Mouse (Mus musculus) brain, embryonic 14.5 days (tissue): ENCODE measurements around the gene Lrrc8e. TPM values are rescaled to one million over a fixed set of nuclear protein-coding genes. Genes with fewer than 3 reads are reported as not detected.

ENCODE experiments used
- DNase-seq: peaks from one replicate; pipeline ENCODE4 v3.0.0-alpha.2; 2011; ENCODE audit warnings: low read depth
- CTCF ChIP-seq: fragments of 200-500 bp; IDR thresholded peaks from 2 replicates; pipeline ENCODE4 v1.5.1; 2012; ENCODE audit warnings: inconsistent platforms, mild to moderate bottlenecking, moderate library complexity, borderline replicate concordance; ENCODE audit not compliant: insufficient read depth, insufficient read length; ENCODE audit errors: extremely low read depth
- POLR2A ChIP-seq: fragments of 200-500 bp; IDR thresholded peaks from 2 replicates; pipeline ENCODE4 v1.6.1; 2012; ENCODE audit warnings: mild to moderate bottlenecking, inconsistent platforms, borderline replicate concordance; ENCODE audit not compliant: poor library complexity, insufficient read depth, insufficient read length, severe bottlenecking; ENCODE audit errors: extremely low read depth
- polyA plus RNA-seq: library from polyadenylated mRNA; depleted of rRNA; stranded (reverse); fragments of >200 nt; gene quantifications from 2 replicates; pipeline ENCODE4 v1.2.3, GENCODE M21; 2012; rRNA removed

The Lrrc8e gene
- polyA plus RNA-seq = not detected in 2 replicates

DNA sequence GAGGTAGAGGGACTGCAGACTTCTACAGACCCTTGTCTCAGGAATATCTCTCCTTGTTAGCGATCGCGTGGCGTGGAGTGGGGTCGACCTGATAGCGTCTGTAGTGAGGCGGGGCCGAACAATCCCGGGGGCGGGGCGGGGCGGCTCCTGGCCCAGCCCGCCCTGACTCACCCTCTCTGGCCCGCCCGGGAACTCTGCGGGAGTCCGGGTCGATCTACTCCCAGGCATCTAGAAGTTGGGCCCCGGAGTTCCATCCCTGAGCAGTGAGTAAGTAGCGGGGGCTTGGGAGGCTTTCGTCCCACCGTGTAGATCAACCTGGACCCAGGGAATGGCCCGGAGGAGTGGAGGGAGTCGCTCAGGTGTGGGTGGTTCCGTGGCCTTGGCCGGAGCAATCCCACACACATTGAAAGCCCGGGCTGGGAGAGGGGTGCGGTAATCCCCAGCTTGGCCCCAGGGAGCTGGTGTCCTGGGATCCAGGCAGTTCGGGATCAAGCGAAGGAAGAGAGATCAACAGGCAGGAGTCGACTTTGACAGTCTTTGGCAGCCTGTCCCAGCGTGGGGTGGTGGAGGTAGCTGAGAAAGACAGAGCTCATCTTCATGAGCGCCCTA lies at the start of gene Lrrc8e:
Gene Lrrc8e (plus strand): TSS at position 89 of the 609 bp plus-strand sequence.
- TF ChIP-seq CTCF (no peak), POLR2A (no peak)
- DNase-seq = no peak

DNA sequence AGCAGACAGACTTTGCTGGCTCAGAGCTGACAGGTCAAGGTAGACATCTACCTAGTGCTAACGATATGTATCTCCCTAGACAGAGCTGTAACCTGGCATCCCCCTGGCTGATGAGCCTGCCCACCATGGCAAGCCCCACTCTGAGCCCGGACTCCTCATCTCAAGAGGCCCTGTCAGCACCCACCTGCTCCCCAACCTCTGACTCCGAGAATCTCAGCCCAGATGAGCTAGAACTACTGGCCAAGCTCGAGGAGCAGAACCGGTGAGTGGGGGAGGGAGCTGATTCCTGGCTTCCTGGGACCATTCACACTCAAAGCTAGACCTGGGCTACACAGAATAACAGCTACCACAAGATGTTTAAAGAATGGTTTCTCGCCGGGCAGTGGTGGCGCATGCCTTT lies 43.2 kb upstream of the Lrrc8e start:
- TF ChIP-seq CTCF = no peak
- TF ChIP-seq POLR2A = no peak

DNA sequence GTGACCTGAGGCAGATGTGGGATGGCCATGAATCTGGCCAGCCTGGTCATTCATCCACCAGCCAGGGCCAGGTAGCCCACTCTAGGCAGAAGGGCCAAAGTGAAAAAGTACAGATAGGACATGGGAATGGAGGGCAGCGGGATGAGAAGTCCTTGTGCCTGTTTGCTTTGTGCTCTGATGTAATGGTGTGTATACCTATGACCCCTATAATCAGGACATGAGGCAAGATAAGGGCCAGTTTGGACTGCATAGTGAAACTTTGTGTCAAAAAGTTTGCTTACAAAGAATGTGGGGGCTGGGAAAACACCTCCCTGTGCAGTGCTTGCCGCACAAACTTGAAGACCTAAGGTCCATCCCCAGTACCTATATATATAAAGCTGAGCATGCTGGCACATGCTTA lies 40.5 kb upstream of the Lrrc8e start:
- no peak for DNase-seq
- TF ChIP-seq POLR2A (no peak), CTCF (no peak)

More for the DNA sequence above, 43.2 kb upstream of the Lrrc8e start:
- DNase-seq = no peak

DNA sequence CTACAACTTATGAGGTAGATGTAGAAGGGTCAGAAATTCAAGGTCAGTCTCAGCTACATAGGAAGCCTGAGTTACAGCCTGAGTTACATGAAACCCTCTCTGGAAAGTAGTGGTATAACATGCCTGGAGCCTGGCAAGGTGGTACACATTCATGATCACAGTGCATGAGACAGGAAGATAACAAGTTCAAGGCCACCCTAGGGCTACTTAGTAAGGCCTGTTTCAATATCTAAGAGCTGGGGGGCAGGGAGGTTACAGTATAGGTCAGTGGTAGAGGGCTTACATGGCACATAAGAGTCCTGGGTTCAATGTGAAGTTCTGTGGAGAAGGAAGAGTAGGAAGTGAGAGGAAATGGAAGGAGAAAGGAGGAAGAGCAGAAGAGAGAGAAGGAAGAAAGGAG lies 38.0 kb upstream of the Lrrc8e start:
- TF ChIP-seq CTCF (no peak), POLR2A (no peak)
- DNase-seq = no peak

DNA sequence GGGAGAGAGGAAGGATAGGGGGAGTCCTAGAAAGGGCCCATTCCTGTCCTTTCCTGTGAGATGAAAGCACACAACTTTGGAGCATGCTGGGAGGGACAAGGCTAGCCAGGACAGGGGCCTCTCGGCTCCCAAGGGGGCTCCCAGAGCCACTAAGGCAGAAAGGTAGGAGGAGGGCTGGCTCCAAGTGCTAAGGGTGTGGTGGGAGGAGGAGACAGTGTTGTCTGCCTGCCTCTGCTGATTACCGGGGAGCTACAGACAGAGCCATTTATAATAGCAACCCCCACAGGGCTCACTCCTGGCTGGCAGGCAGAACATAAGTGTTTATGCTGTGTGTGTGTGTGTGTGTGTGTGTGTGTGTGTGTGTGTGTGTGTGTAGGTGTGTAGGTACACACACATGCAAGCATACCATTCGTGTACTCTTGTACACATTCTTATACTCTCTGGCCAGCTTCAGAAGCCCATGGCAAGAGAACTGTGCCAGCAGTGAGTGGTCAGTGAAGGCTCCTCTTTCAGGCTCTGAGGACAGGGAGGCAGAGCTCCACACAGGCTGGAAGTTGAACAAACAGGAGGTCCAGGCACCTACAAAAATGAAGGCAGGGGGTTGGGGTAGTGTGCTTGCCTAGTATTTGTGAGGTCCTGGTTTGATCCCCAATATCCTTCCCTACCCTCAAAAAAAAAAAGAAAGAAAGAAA lies 37.5 kb upstream of the Lrrc8e start:
- TF ChIP-seq POLR2A (no peak), CTCF (no peak)
- DNase-seq = no peak

DNA sequence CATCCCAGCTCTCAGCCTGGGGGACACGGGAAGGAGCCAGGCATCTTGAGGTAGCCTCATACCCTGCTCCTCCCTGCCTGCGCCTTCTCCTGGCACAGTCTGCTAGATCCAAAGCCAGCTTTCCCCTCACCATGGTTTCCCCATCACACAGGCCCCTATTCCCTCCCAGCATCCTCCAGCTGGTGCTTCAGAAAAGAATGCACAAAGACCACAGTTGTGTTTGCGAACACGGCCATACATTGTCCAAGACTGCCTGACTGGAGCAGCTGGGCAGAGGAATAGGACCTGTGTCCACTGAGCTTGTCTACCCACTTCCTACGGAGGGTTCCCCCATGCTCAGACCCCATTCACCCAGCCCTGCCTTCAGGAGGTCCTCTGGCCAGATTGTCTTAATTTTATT lies 34.3 kb upstream of the Lrrc8e start:
- DNase-seq = peak; percentile 78
- no peak for TF ChIP-seq POLR2A
- no peak for TF ChIP-seq CTCF

DNA sequence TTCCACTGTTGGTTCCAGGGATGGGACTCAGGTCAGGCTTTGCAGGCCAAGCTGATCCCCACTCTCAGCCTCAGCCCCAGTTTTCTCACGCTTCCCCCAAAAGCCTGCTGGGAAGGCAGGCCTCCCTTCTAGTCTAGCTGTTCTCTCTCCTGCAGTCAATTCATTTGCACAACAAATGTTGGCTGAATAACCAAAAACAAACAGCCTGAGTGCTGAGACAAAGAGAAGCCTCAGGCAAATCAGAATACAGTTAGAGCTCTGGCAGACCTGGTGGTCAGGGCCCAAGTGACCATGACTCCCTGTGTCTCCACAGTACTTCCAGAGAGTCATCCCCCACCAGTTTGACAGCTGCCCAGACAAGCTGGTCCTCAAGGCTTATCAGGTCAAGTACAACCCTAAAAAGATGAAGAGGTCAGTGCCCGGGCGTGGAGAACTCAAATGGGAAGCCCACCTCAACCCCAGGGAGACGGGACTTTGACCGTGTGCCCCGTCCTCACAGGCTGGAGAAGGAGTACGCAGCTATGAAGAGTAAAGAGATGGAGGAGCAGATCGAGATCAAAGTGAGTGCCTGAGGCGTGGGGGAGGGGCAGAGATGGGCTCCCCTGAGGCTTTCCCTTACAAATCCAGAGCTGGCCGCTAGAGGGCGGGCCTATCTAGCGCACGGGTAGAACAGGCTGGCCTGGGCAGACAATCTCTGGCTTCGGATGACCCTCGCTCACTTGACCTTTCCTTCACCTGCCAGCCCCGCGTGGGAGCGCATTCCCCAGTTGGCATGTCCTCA lies 33.6 kb upstream of the Lrrc8e start:
- no peak for TF ChIP-seq POLR2A
- TF ChIP-seq CTCF = peak; percentile 93
- peak; percentile 90 for DNase-seq

DNA sequence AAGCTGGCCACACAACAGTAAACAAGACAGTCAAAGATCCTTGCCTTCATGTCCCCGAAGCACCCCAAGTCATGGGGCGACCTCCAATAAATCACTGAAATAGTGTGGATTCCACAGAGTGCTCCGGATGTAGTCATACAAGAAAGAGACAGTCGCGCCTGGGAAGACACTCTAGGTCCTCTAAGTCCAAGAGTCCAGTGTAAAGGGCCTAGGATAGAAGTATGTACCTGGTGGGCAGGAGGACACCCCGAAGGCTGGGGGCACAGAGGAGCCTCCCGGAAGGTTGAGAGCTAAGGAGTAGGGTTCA lies 33.1 kb upstream of the Lrrc8e start:
- DNase-seq = no peak
- no peak for TF ChIP-seq CTCF
- no peak for TF ChIP-seq POLR2A

DNA sequence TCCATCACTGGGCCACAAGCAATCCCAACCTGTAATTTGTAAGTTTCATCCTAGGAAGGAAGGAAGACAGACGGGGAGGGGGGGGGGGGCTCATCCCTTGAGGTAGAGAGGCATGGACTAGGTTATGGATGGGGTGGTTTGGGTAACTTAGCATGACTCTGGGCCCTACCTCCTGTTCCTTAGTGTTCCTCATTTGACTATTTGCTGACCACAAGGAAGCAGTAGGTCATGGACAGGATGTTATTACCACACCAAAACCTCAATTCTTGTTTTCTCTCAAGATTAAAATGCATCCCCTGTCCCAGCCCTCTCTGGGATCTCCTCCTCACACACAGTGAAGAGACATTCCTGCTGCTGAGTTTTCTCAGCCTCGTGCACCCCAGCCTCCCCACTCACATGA lies 25.3 kb upstream of the Lrrc8e start:
- no peak for DNase-seq
- TF ChIP-seq CTCF (no peak), POLR2A (no peak)

DNA sequence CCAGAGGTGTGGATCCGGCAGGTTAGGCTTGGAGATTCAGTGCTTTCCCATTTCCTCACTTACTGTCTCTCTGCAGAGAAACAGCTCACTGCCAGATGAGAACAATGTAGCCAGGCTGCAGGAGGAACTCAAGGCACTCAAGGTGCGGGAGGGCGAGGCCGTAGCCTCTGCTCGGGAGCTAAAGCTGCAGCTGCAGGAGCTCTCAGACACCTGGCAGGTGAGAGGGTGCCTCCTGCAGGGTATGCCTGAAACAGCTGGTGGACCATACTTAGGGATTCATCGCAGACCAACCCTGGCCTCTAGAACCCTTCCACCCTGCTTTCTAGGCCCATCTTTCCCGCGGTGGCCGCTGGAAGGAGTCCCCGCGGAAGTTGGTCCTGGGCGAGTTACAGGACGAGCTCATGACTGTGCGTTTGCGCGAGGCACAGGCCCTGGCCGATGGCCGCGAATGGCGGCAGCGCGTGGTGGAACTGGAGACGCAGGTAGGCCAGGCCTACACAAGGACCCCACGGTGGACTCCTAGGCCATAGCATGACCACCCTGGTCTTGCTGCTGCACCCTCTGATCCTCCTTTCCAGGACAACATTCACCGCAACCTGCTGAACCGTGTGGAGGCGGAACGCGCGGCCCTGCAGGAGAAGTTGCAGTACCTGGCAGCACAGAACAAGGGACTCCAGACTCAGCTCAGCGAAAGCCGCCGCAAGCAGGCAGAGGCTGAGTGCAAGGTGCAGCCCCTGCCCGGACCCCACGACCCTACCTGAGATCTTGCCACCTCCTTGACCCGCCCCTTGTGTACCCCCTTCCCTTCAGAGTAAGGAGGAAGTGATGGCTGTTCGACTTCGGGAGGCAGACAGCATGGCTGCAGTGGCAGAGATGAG lies 21.1 kb upstream of the Lrrc8e start:
- DNase-seq = no peak
- TF ChIP-seq POLR2A (no peak), CTCF (no peak)
